Mouse (Mus musculus): ENCODE data around the gene Msgn1.

- TF ChIP-seq EP300 (IDR thresholded peaks at IDR 0.05; ENCODE audit: insufficient read depth, low read depth, low read length) (no peak), CTCF (IDR thresholded peaks at IDR 0.05; ENCODE audit: low read depth, low read length) (no peak), POLR2A (IDR thresholded peaks at IDR 0.05; ENCODE audit: insufficient read depth, low read length) (no peak)
These were observed 15.9 kb upstream of the Msgn1 start for GRCm38 (mm10) chr12:11224722-11225121.
